Mouse (Mus musculus): Measurements from ENCODE around the gene Wdr49. TPM values are rescaled to one million over a fixed set of nuclear protein-coding genes. Genes with fewer than 3 reads are reported as not detected.

Gene Wdr49
- not detected for total RNA-seq (2021)
- long read RNA-seq, experiment 1: 0 reads
- long read RNA-seq, experiment 2: 0 reads

GRCm38 (mm10) chr3:75482056-75482455 lies at the start of gene Wdr49:
Gene Wdr49, minus strand, starts transcription at chr3:75482156.
- intact Hi-C loops (cut with DNase I): no loop called here
- DNase-seq: no peak

- intact Hi-C loops (cut with DNase I): no loop called here
- DNase-seq: no peak
These were observed 49.1 kb upstream of the Wdr49 start for GRCm38 (mm10) chr3:75531074-75531473.

DNA sequence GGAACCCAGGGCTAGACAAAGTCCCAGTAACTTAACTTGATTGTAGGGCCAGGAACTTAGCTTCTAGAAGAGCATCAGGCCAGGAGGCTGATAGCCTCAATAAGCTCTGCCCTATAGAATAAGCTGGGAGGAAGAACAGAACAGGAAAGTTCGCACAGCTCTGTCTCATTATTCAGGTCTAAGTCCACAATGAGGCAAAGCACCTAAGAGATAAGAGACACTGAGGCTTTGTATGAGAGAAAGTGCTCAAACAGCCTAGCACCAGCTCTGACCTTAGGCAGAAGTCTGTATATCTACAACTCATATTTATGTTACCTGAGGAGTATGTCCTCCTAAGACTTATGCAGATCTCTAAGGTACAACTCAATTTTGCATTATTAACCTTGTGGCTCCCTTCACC lies 40.6 kb upstream of the Wdr49 start:
- DNase-seq: no peak
- intact Hi-C loops (cut with DNase I): no loop called here

DNA sequence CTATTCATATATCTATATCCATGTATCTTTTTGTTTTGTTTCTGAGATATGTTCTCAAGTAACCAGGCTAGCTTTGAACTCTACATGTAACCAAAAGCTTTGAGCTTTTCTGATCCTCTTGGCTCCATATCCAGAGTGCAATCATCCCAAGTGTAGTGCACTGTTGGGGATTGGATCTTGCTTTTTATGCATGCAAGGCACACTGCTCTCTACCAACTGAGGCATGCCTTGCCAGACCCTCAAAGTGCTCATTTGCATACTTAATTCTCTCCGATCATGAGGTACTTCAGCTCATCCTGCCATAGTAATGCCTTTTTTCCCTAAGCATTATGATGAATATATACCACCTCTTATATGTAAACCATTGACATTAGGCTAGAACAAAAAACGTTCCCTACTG lies 39.4 kb upstream of the Wdr49 start:
- no peak for DNase-seq
- intact Hi-C loops (cut with DNase I): no loop called here

DNA sequence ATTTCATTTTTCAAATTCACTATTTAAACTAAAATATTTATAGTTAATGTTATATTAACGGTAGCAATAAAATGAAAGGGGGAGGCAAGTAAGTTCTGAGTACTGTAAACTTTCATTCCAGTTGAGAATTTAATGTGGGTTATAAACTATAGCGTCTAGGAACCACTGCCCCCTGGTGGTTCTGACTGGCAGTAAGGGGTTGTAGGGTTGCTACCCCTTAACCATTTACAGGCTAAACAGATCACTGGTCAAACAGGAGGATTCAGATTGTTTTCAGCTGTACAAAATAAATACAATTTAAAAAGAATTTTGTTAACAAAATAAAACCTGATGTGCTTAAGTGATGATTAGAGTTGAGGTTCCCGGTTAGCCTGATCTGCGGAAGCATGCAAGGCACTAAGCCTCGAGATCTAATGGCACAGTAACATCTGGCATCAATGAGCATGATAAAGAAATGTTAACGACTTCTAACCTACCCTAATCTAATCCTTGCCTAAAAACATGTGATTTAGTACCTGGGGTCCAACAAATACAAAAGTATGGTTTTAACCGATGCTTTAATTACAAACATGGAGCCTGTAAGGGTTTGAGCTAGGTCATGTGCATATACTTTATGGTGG lies 35.8 kb upstream of the Wdr49 start:
- DNase-seq: peak; percentile 43 to 58
- intact Hi-C loops (cut with DNase I): loop anchor here (5.0 kb wide), 2 partner anchors 205 to 300 kb away; no protein-coding TSS in a partner anchor

- DNase-seq: no peak
- intact Hi-C loops (cut with DNase I): no loop called here
These were observed 17.3 kb upstream of the Wdr49 start for GRCm38 (mm10) chr3:75498961-75499960.

DNA sequence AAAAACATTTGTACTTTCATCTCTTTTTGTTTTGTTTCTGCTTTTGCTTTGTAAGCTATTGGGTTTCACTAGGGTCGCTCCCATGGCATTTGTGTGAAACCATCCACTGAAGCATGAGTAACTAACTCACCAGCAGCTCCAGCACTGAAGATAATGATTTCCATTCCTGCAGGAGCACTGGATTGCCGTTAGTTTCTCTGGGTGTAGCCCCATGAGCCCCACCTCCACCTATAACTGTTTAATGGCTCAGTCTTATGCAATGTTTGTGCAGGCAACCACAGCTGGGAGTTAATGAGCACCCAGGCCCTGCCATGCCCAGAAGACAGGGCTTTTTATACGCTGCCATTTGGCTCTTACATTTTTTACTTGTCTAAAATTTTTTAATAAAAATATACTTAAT lies 11.0 kb upstream of the Wdr49 start:
- DNase-seq: no peak
- intact Hi-C loops (cut with DNase I): no loop called here

- intact Hi-C loops (cut with DNase I): no loop called here
- DNase-seq: no peak
These were observed 6.8 kb downstream of the Wdr49 start for GRCm38 (mm10) chr3:75475106-75475505.

DNA sequence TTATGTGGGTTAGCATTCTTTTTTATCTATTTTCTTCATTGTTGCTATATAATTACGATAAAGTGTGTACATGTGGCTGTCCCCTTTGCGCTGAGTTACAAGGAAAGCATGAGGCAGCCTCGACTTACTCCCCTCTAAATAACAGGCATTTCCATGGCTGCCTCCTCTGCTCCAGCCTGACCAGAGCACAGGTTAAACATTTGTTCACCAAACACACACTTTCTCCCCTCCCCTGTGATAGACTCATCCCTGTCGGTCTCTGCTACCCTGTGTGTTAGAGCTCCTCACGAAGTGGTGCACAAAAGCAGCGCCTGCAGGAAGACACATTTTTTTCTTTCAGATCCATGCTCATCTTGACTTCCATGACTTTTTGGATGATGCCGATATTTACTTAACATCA lies 7.3 kb downstream of the Wdr49 start:
- intact Hi-C loops (cut with DNase I): no loop called here
- no peak for DNase-seq

DNA sequence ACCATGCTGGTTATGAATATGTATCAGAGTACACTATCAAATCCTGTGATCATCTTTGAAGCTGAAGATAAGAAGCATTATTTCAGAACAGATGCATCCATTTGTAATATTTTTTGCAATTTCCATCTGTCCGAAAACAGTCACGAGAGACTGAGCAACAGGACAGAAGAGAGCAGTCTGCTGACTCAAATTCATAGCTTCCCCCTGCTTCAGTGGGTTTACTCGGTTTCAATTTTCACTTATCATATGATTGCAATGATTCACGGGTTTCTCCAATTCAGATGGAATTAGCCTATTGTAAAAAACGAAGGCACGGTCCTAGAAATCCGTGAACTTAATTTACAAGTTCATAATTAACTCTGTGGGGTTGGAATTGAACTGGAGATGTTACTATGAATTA lies 13.8 kb downstream of the Wdr49 start:
- no peak for DNase-seq
- intact Hi-C loops (cut with DNase I): no loop called here

DNA sequence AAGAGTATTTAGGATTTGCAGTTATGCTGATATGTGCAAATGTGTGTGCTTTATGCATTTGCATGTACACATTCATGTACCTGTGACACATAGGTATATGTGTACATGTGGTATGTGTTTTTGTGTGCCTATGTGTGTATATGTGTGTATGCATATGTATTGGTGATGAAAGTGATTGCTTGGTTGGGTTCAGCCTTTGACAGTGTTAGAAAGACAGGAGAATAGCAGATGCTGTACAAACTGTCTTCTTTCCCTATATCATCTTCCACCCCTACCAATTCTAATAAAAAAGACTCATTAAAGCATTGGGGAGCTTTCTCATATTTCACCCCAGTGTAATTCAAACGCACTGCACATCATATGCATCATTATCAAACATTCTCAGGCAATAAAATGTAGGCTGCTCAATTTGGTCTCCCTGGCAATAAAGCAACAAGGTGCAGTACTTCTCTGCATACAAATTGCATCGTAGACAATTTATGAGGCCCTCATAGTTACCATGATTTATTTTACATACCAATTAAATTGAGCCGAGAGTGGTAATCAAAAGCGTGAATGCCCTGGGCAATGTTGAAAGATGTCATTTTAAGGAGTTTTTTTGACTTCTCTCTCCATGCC lies 51.3 kb downstream of the Wdr49 start:
- DNase-seq: no peak
- intact Hi-C loops (cut with DNase I): no loop called here

DNA sequence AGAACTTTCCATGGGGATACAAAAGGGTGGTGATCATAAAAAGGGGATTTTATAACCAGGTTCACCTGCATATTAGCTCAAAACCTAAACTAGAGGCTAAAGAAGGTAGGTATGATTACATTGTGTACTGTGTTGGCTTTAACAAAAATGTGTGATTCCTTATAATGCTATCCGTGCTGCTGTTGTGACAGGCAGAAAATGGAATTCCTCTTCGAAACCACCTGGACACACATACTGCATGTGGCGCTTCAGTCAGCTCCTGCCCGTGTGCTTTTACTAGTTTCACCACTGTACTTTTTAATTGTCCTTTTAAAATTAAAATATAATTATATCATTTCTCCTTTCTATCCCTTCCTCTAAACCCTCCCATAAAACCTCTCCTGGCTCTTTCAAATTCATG lies 86.0 kb downstream of the Wdr49 start:
- no peak for DNase-seq
- intact Hi-C loops (cut with DNase I): no loop called here

DNA sequence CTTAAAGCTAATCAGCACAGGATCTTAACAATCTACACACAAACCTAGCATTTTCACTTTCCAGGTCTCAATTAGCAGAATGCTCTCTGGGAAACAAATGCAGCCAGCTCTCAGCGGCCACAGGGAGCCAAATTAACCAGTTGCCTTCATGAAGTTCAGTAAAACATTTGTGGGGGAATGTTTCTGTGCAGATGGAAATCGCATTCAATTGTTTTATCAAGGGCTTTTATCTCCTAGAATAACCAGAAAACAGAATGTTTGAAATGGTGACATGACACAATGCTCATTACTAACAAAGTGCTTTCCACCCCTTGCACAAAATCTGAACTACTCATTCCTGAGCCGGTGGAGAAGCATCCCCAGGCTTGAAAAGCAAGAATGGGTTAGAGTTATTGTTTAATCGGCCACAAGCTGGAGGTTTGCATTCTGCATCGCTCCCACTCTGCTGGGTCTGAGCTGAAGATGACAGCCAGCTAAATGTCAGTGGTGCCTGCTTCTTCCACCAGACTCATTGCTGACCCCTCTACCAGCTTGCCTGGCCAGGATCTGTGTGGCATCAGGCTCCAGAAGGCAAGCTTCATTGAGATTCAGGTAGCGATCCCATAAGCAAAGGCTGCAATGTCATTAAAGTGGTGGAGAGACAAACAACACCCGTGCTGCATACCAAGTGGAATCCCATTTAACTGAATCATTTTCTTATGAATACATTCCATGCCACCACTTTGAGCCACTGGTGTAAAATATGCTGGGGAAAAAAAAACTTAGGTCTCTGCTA lies 86.6 kb downstream of the Wdr49 start:
- no peak for DNase-seq

DNA sequence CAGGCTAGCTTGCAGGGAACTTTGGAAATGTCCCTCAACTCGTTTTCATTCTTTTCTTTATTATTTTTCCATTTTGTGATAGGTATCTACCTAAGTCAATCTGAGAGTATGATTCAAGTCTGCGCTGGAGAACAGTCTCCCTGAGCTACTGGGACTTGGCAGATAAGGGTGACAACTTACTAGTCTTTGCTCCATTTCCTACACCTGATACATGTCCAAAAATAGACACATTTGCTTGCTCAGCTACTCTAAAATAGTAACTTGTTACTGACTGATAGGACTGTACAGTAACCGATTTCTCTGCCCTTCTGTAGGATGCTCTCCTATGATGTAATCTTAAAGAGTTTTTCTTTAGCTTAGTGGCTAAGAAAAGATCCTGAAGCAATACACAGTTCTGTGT lies 87.5 kb downstream of the Wdr49 start:
- intact Hi-C loops (cut with DNase I): no loop called here

More for the DNA sequence above, 86.6 kb downstream of the Wdr49 start:
- intact Hi-C loops (cut with DNase I): no loop called here

DNA sequence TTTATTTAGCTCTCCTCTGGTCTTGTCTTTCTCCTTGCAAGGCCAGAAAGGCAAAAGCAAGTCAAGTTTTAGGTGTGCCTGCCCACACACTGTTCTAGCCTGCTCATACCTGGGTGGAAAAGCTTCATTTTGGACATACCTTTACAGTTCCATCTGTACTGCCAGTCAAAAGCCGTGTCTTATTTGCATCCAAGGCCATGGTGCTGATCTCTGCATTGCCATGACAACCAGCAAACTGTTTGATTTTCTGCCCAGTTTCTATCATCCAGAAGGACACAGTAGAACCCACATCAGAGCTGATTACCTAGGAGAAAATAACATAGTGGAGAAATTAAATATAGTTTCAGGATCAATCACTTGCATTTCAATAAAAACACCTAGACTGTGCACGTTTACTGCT lies 100.2 kb downstream of the Wdr49 start:
- intact Hi-C loops (cut with DNase I): no loop called here

More for the DNA sequence above, 87.5 kb downstream of the Wdr49 start:
- DNase-seq: no peak

DNA sequence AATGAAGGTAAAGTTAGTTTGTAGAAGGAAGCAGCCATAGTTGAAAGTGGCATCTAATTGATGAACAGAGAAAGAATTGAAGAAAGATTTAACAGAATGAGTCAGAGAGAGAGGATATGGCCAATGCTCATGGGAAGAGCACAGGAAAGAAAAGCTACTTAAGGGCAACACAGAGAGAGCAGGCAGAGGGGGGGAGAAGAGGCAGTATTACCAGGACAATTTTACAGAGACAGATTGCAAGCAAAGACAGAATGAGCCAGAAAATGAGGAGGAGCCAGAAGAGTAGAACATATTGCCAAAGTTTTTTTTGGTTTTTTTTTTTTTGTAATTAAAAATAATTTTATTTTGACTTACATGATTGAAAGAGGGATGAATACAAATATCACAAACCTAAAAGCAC lies 128.0 kb downstream of the Wdr49 start:
- DNase-seq: no peak
- intact Hi-C loops (cut with DNase I): no loop called here

More for the DNA sequence above, 100.2 kb downstream of the Wdr49 start:
- no peak for DNase-seq

- no peak for DNase-seq
- intact Hi-C loops (cut with DNase I): no loop called here
These were observed 144.8 kb downstream of the Wdr49 start for GRCm38 (mm10) chr3:75337196-75337595.

- DNase-seq: no peak
- intact Hi-C loops (cut with DNase I): no loop called here
These were observed 161.0 kb downstream of the Wdr49 start for GRCm38 (mm10) chr3:75320999-75321398.

GRCm38 (mm10) chr3:75308861-75309260 lies 173.1 kb downstream of the Wdr49 start:
- intact Hi-C loops (cut with DNase I): no loop called here

GRCm38 (mm10) chr3:75308228-75308627 lies 173.7 kb downstream of the Wdr49 start:
- intact Hi-C loops (cut with DNase I): no loop called here
- DNase-seq: no peak

More at GRCm38 (mm10) chr3:75308861-75309260, 173.1 kb downstream of the Wdr49 start:
- no peak for DNase-seq

Measured in heart, postnatal 14 days (tissue).